Mouse (Mus musculus) heart, adult 2 months (tissue): Measurements from ENCODE around the gene Gnl2. TPM values are rescaled to one million over a fixed set of nuclear protein-coding genes. Genes with fewer than 3 reads are reported as not detected.

Source experiments
- DNase-seq, 2 experiments: peaks; one replicate each; pipeline ENCODE4 v3.0.0; 2021
- H3K27ac ChIP-seq: fragments of 200-600 bp; 2 replicates; pipeline ENCODE4 v1.8.1; 2022
- H3K27me3 ChIP-seq: fragments of 200-500 bp; 2 replicates; pipeline ENCODE4 v1.6.1; 2012; ENCODE audit warnings: mild to moderate bottlenecking, low read length, inconsistent platforms, mixed read lengths; ENCODE audit not compliant: control insufficient read depth, insufficient read depth
- H3K36me3 ChIP-seq: fragments of 200-500 bp; 2 replicates; pipeline ENCODE4 v1.6.1; 2012; ENCODE audit warnings: low read length, inconsistent platforms; ENCODE audit not compliant: control insufficient read depth, insufficient read depth
- H3K4me1 ChIP-seq: fragments of 200-500 bp; 2 replicates; pipeline ENCODE4 v1.6.1; 2011; ENCODE audit warnings: low read length; ENCODE audit not compliant: control insufficient read depth, insufficient read depth
- H3K4me3 ChIP-seq: fragments of 200-600 bp; 2 replicates; pipeline ENCODE4 v1.8.1; 2022
- H3K79me2 ChIP-seq: fragments of 200-500 bp; replicated peaks from 2 replicates; pipeline ENCODE4 v1.6.1; 2012; ENCODE audit warnings: mild to moderate bottlenecking, inconsistent platforms, low read length, moderate library complexity, mixed read lengths; ENCODE audit not compliant: control insufficient read depth, insufficient read depth
- H3K9ac ChIP-seq: fragments of 200-500 bp; 2 replicates; pipeline ENCODE4 v1.6.1; 2012; ENCODE audit warnings: low read depth, mild to moderate bottlenecking, control low read depth, inconsistent platforms, low read length, mixed read lengths
- CTCF ChIP-seq: fragments of 200-600 bp; IDR thresholded peaks from 2 replicates; pipeline ENCODE4 v1.8.1; 2022; ENCODE audit warnings: antibody characterized with exemption, mild to moderate bottlenecking, moderate library complexity
- EP300 ChIP-seq: fragments of 200-500 bp; IDR thresholded peaks from 2 replicates; pipeline ENCODE4 v1.6.1; 2011; ENCODE audit warnings: low read depth, low read length, control low read depth; ENCODE audit not compliant: insufficient read depth
- POLR2A ChIP-seq: fragments of 200-500 bp; IDR thresholded peaks from 2 replicates; pipeline ENCODE4 v1.6.1; 2011; ENCODE audit warnings: mild to moderate bottlenecking, low read depth, low read length, control low read depth; ENCODE audit not compliant: insufficient read depth
- WGBS: fragments of 180-500 bp; shearing (Covaris S2); methylation state at CpG from one replicate; pipeline ENCODE4 v1.1.7; 2018; 5-methylcytosine and 5-hydroxymethylcytosine counted together
- intact Hi-C: fragments of 180-260 bp; cut with DNase I; formaldehyde crosslinking; loops from one replicate; pipeline ENCODE4 v1.15.1; 2025
- polyA plus RNA-seq: library from polyadenylated mRNA; depleted of rRNA; stranded (reverse); fragments of >200 nt; gene quantifications from 2 replicates; pipeline ENCODE4 v1.2.3, GENCODE M21; 2012
- total RNA-seq, 2 experiments: library from RNA; stranded (reverse); gene quantifications; 2 replicates each; pipeline ENCODE4 v1.2.3; 2021

Gnl2 gene
- total and polyA plus RNA-seq, 3 experiments, result 12.2 to 28.7 (median 27.7) TPM

DNA sequence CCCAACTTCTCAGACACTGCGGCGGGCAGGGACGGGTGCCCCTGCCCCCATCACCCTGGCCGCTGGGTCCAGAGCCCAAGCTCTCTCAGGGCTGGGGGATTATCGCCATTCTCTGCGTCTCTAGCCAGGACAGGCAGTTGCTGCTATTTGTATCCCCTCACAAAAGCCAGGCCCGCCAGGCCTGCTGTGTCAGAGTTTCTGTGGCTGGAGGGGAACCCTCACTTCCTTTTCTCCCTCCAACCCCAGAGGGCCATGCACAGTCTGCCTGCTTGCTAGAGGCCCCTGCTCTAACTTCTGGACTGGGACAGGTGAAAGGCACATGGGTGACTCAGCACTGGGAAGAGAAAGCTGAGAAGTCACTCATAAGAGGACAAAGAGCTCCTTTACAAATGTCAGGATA, 26.1 kb upstream of the Gnl2 start:
- Histone ChIP-seq H3K4me1 (no peaks in the 10 kb centered on the region), H3K79me2 (no peaks in the 10 kb centered on the region), H3K36me3 (no peaks in the 10 kb centered on the region), H3K27me3 (peaks cover 19% of the 10 kb centered on the region), H3K9ac (no peak overlapping the region), H3K27ac (no peak overlapping the region), H3K4me3 (no peak overlapping the region)
- TF ChIP-seq POLR2A (no peak), CTCF (no peak), EP300 (no peak)
- intact Hi-C loops, result no loop called here
- no peak for DNase-seq
- 12% methylated on average over 7 of the region's 7 CpGs for WGBS

DNA sequence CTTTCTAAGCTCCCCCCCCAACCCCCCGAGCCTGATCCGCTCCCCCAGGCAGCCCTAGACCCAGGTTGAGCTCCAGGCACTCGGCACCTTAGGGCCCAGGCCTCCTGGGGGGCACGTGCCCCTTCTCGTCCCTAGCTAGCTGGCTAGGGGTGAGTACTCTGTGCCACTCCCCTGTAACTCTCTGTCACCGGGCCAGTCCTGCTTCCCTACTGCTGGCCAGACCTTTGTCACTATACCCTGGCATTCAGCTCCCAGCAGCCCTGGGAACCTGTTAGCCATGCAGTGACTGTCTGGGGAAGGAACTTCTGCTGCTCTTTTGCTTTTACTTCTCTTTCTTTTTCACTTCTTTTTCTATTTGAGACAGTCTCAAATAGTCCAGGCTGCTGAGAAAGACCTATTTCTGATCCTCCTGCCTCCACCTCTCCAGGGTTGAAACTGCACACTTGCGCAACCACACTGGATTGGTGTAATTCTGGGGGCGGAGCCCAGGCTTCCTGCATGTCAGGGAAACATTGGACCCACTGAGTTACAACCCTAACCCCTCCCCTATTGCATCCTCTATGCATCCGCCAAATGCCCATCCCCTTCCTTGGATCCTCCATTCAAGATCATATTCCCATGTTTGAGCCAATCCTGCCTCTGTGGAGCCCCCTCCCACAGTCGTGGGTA, 18.8 kb upstream of the Gnl2 start:
- Histone ChIP-seq H3K79me2 (no peaks in the 10 kb centered on the region), H3K9ac (no peak overlapping the region), H3K4me3 (no peak overlapping the region), H3K27me3 (no peaks in the 10 kb centered on the region), H3K4me1 (no peaks in the 10 kb centered on the region), H3K36me3 (no peaks in the 10 kb centered on the region), H3K27ac (no peak overlapping the region)
- intact Hi-C loops, result no loop called here
- DNase-seq, result no peak
- no peak for TF ChIP-seq POLR2A
- TF ChIP-seq CTCF, result no peak
- TF ChIP-seq EP300, result no peak
- 70% methylated on average over 10 of the region's 10 CpGs for WGBS

DNA sequence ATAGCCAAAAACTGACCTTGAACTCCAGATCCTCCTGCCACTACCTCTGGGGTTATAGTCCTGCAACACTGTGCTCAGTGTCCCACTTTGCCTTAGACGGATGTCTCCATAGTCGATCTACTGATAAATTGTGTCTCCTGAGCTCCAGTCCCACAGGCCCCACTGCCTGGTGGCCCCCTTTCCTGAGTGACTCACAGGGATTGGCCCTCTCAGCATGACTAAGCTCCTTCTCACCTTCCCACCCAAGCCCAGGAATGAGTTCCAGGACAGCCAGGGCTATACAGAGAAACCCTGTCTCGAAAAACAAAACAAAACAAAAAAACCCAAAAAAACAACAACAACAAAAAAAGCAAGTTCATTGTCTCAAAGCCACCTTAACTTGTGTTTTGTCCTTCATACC, 16.8 kb upstream of the Gnl2 start:
- H3K79me2 ChIP-seq, result no peaks in the 10 kb centered on the region
- no peak for DNase-seq
- no peak overlapping the region for H3K9ac ChIP-seq
- H3K4me3 ChIP-seq, result no peak overlapping the region
- H3K27me3 ChIP-seq, result no peaks in the 10 kb centered on the region; the same call in 1 of the 2 replicates
- 58% methylated on average over 3 of the region's 3 CpGs for WGBS
- H3K27ac ChIP-seq, result no peak overlapping the region
- H3K36me3 ChIP-seq, result no peaks in the 10 kb centered on the region
- TF ChIP-seq POLR2A (no peak), CTCF (no peak), EP300 (no peak)
- intact Hi-C loops, result no loop called here
- no peaks in the 10 kb centered on the region for H3K4me1 ChIP-seq

DNA sequence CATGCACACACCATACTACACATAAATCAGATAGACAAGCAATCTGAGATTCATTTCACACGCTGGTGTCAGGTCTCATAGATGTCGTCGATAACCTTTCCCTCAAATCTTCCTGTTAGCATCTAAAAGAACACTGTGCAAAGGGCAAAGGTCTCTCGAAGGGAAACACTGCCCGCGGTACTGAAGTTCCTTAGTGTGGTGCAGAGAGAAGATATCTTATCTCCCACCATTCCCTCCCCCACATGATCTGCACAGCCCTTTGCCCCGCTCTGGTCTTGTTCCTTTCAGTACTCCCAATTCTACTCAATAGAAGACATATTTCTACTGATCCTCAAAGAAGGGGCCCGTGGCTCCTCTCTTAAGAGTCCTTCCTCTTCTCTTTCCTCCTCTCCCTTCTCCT, 13.4 kb upstream of the Gnl2 start:
- Histone ChIP-seq H3K36me3 (no peaks in the 10 kb centered on the region), H3K27ac (no peak overlapping the region), H3K4me1 (no peaks in the 10 kb centered on the region), H3K4me3 (no peak overlapping the region), H3K27me3 (no peaks in the 10 kb centered on the region; the same call in 1 of the 2 replicates), H3K9ac (no peak overlapping the region), H3K79me2 (no peaks in the 10 kb centered on the region)
- DNase-seq, result no peak
- WGBS, result 24% methylated on average over 8 of the region's 8 CpGs
- intact Hi-C loops, result no loop called here
- TF ChIP-seq EP300 (no peak), CTCF (no peak), POLR2A (no peak)

DNA sequence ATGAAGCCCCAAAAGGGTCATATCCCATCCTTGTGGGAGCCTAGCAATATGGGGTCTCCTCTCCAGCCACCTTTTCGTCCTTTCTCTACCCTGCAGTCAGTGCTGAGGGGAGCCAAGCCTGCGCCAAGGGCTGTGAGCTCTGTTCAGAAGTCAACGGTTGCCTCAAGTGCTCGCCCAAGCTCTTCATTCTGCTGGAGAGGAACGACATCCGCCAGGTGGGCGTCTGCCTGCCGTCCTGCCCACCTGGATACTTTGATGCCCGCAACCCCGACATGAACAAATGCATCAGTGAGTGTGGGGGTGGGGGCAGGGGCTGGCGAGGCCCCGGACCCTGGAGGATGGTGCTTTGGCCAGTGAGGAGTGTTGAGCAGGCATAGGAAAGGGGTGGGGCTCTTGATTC, 11.5 kb upstream of the Gnl2 start:
- 44% methylated on average over 12 of the region's 12 CpGs for WGBS
- H3K27me3 ChIP-seq, result no peaks in the 10 kb centered on the region; the same call in 1 of the 2 replicates

DNA sequence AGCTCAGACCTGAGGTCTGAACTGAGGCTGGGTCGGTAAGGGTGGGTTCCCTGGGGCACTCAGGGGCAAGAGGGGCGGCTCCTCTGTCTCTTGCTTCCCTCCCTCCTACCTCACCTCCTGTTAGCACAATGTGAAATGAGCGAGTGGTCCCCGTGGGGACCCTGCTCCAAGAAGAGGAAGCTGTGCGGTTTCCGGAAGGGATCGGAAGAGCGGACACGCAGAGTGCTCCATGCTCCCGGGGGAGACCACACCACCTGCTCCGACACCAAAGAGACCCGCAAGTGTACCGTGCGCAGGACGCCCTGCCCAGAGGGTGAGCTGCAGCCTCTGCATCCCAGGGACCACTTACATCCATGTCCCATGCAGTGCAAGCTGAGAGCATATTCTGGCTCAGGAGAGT, 8.9 kb upstream of the Gnl2 start:
- Histone ChIP-seq H3K27me3 (no peaks in the 10 kb centered on the region; the same call in 1 of the 2 replicates), H3K27ac (no peak overlapping the region), H3K36me3 (no peaks in the 10 kb centered on the region), H3K79me2 (no peaks in the 10 kb centered on the region), H3K4me3 (no peak overlapping the region), H3K9ac (no peak overlapping the region), H3K4me1 (no peaks in the 10 kb centered on the region)
- no peak for DNase-seq
- 33% methylated on average over 15 of the region's 15 CpGs for WGBS
- no peak for TF ChIP-seq POLR2A
- TF ChIP-seq EP300, result no peak
- no peak for TF ChIP-seq CTCF
- intact Hi-C loops, result no loop called here

More for the DNA sequence above, 11.5 kb upstream of the Gnl2 start:
- Histone ChIP-seq H3K9ac (no peak overlapping the region), H3K4me1 (no peaks in the 10 kb centered on the region), H3K4me3 (no peak overlapping the region), H3K79me2 (no peaks in the 10 kb centered on the region), H3K27ac (no peak overlapping the region), H3K36me3 (no peaks in the 10 kb centered on the region)
- TF ChIP-seq EP300 (no peak), POLR2A (no peak), CTCF (no peak)
- intact Hi-C loops, result no loop called here
- no peak for DNase-seq
